Mouse (Mus musculus) testis, adult 2 months (tissue): ENCODE data around the gene Immp2l.

Experiments used
- CTCF ChIP-seq: fragments of 200-500 bp; IDR thresholded peaks from 2 replicates; pipeline ENCODE4 v1.5.1; 2012; ENCODE audit warnings: low read depth, mild to moderate bottlenecking, inconsistent platforms, low read length, moderate library complexity; ENCODE audit not compliant: control insufficient read depth, insufficient read depth, insufficient replicate concordance
- POLR2A ChIP-seq: fragments of 200-500 bp; IDR thresholded peaks from 2 replicates; pipeline ENCODE4 v1.6.1; 2012; ENCODE audit warnings: low read depth, mild to moderate bottlenecking, inconsistent platforms, low read length, moderate library complexity; ENCODE audit not compliant: control insufficient read depth

DNA sequence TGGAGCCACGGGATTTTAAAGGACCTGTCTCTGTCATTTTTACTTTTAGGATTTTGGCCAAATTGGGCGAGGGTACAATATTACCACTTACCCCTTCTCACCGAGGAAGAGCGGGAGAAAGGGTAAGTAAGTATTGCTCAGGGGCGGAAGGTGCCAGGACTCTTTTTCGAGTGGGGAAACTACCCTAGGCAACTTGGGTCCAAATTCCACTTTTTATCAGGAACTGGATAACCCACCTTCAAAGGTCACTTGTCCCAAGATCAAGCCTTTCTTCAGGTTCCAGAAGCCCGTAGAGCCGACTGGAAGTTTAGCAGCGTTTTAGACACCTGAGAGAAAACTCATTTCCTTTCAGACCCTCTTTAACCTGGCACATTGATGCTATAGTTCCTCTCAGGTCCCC, 622 bp downstream of the Immp2l start:
- TF ChIP-seq CTCF, result no peak
- TF ChIP-seq POLR2A, result no peak
